20 mouse cellular contexts compared by ENCODE assay signal in genomic region chr3:103192161-103192560, GRCm38 (mm10).
"Had no signal": no experiment of that assay in that cellular context is flagged by ENCODE, and none has a peak within 500 bp of the region (broad histone marks: within the 10 kb centered on the region; RNA-seq: fewer than 3 reads in every experiment).

No protein-coding gene starts in this region.

- H3K4me3 ChIP-seq: midbrain, embryonic 10.5 days; midbrain, embryonic 12.5 days; myocyte; neural tube, embryonic 13.5 days; neural tube, embryonic 15.5 days; stomach, embryonic 15.5 days had no signal

- DNase-seq: lung, adult 18-20 months; lung, embryonic 14.5 days; lung, postnatal 10 days; lung, postnatal 4 days; midbrain, embryonic 14.5 days; retina, postnatal 1 day; right cerebral cortex, adult 18-20 months; right cerebral cortex, postnatal 25 days; right cerebral cortex, postnatal 4 days; spleen, adult 18-20 months; thymus, adult 2 months; thymus, postnatal 25 days; thymus, postnatal 4 days had no signal

- H3K4me1 ChIP-seq: midbrain, embryonic 10.5 days; midbrain, embryonic 12.5 days; neural tube, embryonic 13.5 days; neural tube, embryonic 15.5 days; stomach, embryonic 15.5 days had no signal

- H3K9me3 ChIP-seq: neural tube, embryonic 15.5 days; stomach, embryonic 15.5 days had no signal

- H3K27me3 ChIP-seq: midbrain, embryonic 12.5 days; neural tube, embryonic 13.5 days; neural tube, embryonic 15.5 days; stomach, embryonic 15.5 days had no signal

- H3K27ac ChIP-seq: midbrain, embryonic 10.5 days; midbrain, embryonic 12.5 days; neural tube, embryonic 13.5 days; neural tube, embryonic 15.5 days; stomach, embryonic 15.5 days; stomach, postnatal 0 days had no signal

- H3K36me3 ChIP-seq: midbrain, embryonic 10.5 days; midbrain, embryonic 12.5 days; neural tube, embryonic 13.5 days; neural tube, embryonic 15.5 days; stomach, embryonic 15.5 days had no signal

- H3K9ac ChIP-seq: lung, embryonic 14.5 days; midbrain, embryonic 12.5 days; neural tube, embryonic 13.5 days; neural tube, embryonic 15.5 days; stomach, embryonic 15.5 days had no signal
